Mouse (Mus musculus) forelimb bud, embryonic 11.5 days (tissue): ENCODE data around the gene Dnm1.
A peak's percentile ranks its signal among the peaks of the same experiment; 100 is the strongest.

Experiments used
- DNase-seq: peaks from one replicate; pipeline ENCODE4 v3.0.0-alpha.2; 2012; ENCODE audit warnings: low read depth, low spot score

Gene Dnm1

DNA sequence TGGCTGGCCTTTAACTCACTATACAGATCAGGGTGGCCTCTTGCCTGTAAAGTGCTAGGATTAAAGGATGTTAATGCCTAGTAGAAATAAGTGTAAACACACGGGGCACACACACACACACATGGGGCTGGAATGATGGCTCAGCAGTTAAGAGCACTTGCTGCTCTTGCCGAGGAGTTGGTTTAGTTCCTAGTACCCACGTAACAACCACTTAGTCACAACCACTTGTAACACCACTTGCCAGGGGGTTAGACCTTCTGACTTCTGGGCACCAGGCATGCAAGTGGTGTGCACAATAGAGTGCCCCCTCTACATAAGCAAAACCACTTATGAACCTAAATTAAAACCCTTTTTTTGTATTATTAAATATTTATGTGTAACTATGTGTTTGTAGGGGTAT lies 69.2 kb downstream of the Dnm1 start:
- no peak for DNase-seq

DNA sequence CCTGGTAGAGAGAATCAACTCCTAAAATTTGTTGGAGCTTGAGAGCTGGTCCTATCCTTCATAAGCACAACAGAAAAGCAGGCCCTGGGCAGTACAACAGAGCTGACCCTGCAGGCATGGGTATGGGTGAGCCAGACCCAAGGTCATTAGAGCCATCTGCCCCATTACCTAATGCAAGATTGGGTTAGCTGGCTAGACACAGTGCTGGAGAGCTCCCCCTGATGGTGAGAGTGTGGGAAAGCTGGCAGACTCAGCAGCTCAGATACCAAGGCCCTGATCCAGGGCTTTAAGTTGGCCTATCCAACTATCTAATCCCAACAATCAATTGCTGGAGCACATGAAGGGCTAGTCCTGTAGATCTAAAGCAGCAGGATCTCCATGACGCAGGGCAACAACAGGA lies 70.4 kb downstream of the Dnm1 start:
- DNase-seq = peak; percentile 40

- no peak for DNase-seq
Observed at GRCm38 (mm10) chr2:32282289-32282688, 70.8 kb downstream of the Dnm1 start.

GRCm38 (mm10) chr2:32275823-32276222 lies 77.3 kb downstream of the Dnm1 start:
- no peak for DNase-seq

- DNase-seq = peak; percentile 40
Observed at GRCm38 (mm10) chr2:32260635-32261034, 92.5 kb downstream of the Dnm1 start.

- DNase-seq = peak; percentile 92
Observed at GRCm38 (mm10) chr2:32259657-32260417, 93.3 kb downstream of the Dnm1 start, which contains the start of gene Uck1. Uck1 (minus strand) TSS chr2:32260159.

DNA sequence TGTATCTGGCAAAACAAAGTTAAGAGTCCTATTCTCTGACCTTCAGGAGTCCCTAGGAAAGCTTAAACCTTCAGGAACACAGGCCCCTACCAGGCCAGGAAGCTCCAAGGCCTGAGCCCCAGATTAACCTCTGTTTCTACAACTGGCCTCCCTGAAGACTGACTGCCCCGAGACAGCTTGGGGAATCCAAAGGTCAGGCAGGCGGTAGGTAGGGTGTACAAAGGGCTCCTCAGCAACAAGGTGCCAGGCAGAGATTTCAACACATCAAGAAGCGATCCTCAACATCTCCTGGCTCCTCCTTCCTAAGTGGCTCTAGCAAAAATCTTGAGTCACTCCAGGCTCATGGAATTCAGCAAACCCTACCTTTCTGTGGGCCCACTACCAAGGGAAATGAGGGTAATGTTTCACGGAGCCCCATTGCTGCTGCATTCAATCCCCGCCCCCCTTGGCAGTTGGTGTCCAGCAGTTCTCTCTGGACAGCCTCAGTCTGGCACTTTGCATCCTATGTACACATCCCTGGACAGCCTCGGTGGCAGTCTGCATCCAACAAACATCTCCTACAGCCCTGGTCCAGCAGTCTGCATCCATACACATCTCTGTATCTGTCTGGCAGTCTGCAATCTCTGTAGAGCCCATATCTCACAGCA lies 94.1 kb downstream of the Dnm1 start:
- DNase-seq = no peak
